Mouse (Mus musculus): ENCODE measurements around the gene Agbl4.

The Agbl4 gene

GRCm38 (mm10) chr4:111256931-111257330, 859.5 kb downstream of the Agbl4 start:
- DNase-seq (ENCODE audit: low spot score in 2 of 2) = no peak

- no peak for DNase-seq (ENCODE audit: low spot score in 2 of 2)
Measured at GRCm38 (mm10) chr4:111280936-111281335, 883.5 kb downstream of the Agbl4 start.

- no peak for DNase-seq (ENCODE audit: low spot score in 2 of 2)
Measured at GRCm38 (mm10) chr4:111281836-111282235, 884.4 kb downstream of the Agbl4 start.

- DNase-seq (ENCODE audit: low spot score in 2 of 2) = no peak
Measured at GRCm38 (mm10) chr4:111284625-111285024, 887.2 kb downstream of the Agbl4 start.

GRCm38 (mm10) chr4:111294528-111295241, 897.2 kb downstream of the Agbl4 start:
- DNase-seq (ENCODE audit: low spot score in 2 of 2) = no peak

- DNase-seq (ENCODE audit: low spot score in 2 of 2) = no peak
Measured at GRCm38 (mm10) chr4:111306518-111306917, 909.1 kb downstream of the Agbl4 start.

GRCm38 (mm10) chr4:111307166-111307565, 909.7 kb downstream of the Agbl4 start:
- no peak for DNase-seq (ENCODE audit: low spot score in 2 of 2)

GRCm38 (mm10) chr4:111307633-111308032, 910.2 kb downstream of the Agbl4 start:
- no peak for DNase-seq (ENCODE audit: low spot score in 2 of 2)

GRCm38 (mm10) chr4:111308572-111309288, 911.3 kb downstream of the Agbl4 start:
- DNase-seq (ENCODE audit: low spot score in 2 of 2) = no peak

GRCm38 (mm10) chr4:111327094-111327493, 929.6 kb downstream of the Agbl4 start:
- no peak for DNase-seq (ENCODE audit: low spot score in 2 of 2)

GRCm38 (mm10) chr4:111327760-111328373, 930.4 kb downstream of the Agbl4 start:
- no peak for DNase-seq (ENCODE audit: low spot score in 2 of 2)

GRCm38 (mm10) chr4:111329501-111329900, 932.0 kb downstream of the Agbl4 start:
- DNase-seq (ENCODE audit: low spot score in 2 of 2) = no peak

GRCm38 (mm10) chr4:111332864-111333263, 935.4 kb downstream of the Agbl4 start:
- DNase-seq (ENCODE audit: low spot score in 2 of 2) = no peak

GRCm38 (mm10) chr4:111349965-111350364, 952.5 kb downstream of the Agbl4 start:
- no peak for DNase-seq (ENCODE audit: low spot score in 2 of 2)

GRCm38 (mm10) chr4:111350615-111351525, 953.4 kb downstream of the Agbl4 start:
- no peak for DNase-seq (ENCODE audit: low spot score in 2 of 2)

- DNase-seq (ENCODE audit: low spot score in 2 of 2) = no peak
Measured at GRCm38 (mm10) chr4:111356584-111357115, 959.2 kb downstream of the Agbl4 start.

- DNase-seq (ENCODE audit: low spot score in 2 of 2) = no peak
Measured at GRCm38 (mm10) chr4:111357176-111357575, 959.7 kb downstream of the Agbl4 start.

- no peak for DNase-seq (ENCODE audit: low spot score in 2 of 2)
Measured at GRCm38 (mm10) chr4:111364199-111364598, 966.7 kb downstream of the Agbl4 start.

GRCm38 (mm10) chr4:111367771-111368170, 970.3 kb downstream of the Agbl4 start:
- DNase-seq (ENCODE audit: low spot score in 2 of 2) = no peak

GRCm38 (mm10) chr4:111377159-111377558, 979.7 kb downstream of the Agbl4 start:
- no peak for DNase-seq (ENCODE audit: low spot score in 2 of 2)

- DNase-seq (ENCODE audit: low spot score in 2 of 2) = no peak
Measured at GRCm38 (mm10) chr4:111378071-111378470, 980.6 kb downstream of the Agbl4 start.

Data from urinary bladder, adult 18-20 months (tissue).